Mouse (Mus musculus): ENCODE results near the gene 2610528J11Rik. TPM values are rescaled to one million over a fixed set of nuclear protein-coding genes. Genes with fewer than 3 reads are reported as not detected.

Gene 2610528J11Rik
- polyA plus RNA-seq, 1 experiment from 2014 or later, result not detected

GRCm38 (mm10) chr4:118576097-118576496 lies 49.3 kb downstream of the 2610528J11Rik start:
- H3K27ac ChIP-seq (ENCODE audit: low read depth, low read length), result no peak overlapping the region
- WGBS, result 9% methylated on average over 6 of the region's 6 CpGs
- H3K4me3 ChIP-seq (ENCODE audit: low read depth, low read length), result no peak overlapping the region
- no peak overlapping the region for H3K4me2 ChIP-seq (ENCODE audit: low read depth, low read length)
- no peaks in the 10 kb centered on the region for H3K36me3 ChIP-seq (ENCODE audit: control insufficient read depth, insufficient read depth, low read length)
- H3K9me3 ChIP-seq (ENCODE audit: control insufficient read depth, low read length), result no peaks in the 10 kb centered on the region
- H3K4me1 ChIP-seq (ENCODE audit: control insufficient read depth, insufficient read depth, low read length), result no peaks in the 10 kb centered on the region
- ATAC-seq (ENCODE audit: low read depth), result peak; percentile 81; the same call in 1 of the 2 replicates
- H3K9ac ChIP-seq (replicated peaks; ENCODE audit: low read depth, low read length), result no peak overlapping the region
- H3K27me3 ChIP-seq (ENCODE audit: control insufficient read depth, insufficient read depth, low read length), result no peaks in the 10 kb centered on the region

GRCm38 (mm10) chr4:118579313-118579712 lies 52.5 kb downstream of the 2610528J11Rik start:
- no peak for ATAC-seq (ENCODE audit: low read depth)
- Histone ChIP-seq H3K27me3 (ENCODE audit: control insufficient read depth, insufficient read depth, low read length) (no peaks in the 10 kb centered on the region), H3K4me3 (ENCODE audit: low read depth, low read length) (no peak overlapping the region), H3K4me1 (ENCODE audit: control insufficient read depth, insufficient read depth, low read length) (no peaks in the 10 kb centered on the region), H3K27ac (ENCODE audit: low read depth, low read length) (no peak overlapping the region), H3K36me3 (ENCODE audit: control insufficient read depth, insufficient read depth, low read length) (no peaks in the 10 kb centered on the region), H3K9ac (replicated peaks; ENCODE audit: low read depth, low read length) (no peak overlapping the region), H3K4me2 (ENCODE audit: low read depth, low read length) (no peak overlapping the region), H3K9me3 (ENCODE audit: control insufficient read depth, low read length) (no peaks in the 10 kb centered on the region)
- 57% methylated on average over 13 of the region's 13 CpGs for WGBS

Other genes starting within 250 kb of the 2610528J11Rik start
- 52.4 and 66.7 TPM in 2 replicates for gene Ptprf, start 235.6 kb upstream of the 2610528J11Rik start, polyA plus RNA-seq (2014; fragmentation: Nextera tagmentation; extraction: Ambion mirVana)
- gene Szt2, start 117.7 kb upstream of the 2610528J11Rik start, polyA plus RNA-seq (2014; fragmentation: Nextera tagmentation; extraction: Ambion mirVana), result 13.7 and 14.5 TPM in 2 replicates
- 100 and 103 TPM in 2 replicates for gene Med8, start 117.7 kb upstream of the 2610528J11Rik start, polyA plus RNA-seq (2014; fragmentation: Nextera tagmentation; extraction: Ambion mirVana)
- 20.2 and 39.0 TPM in 2 replicates for gene Elovl1, start 98.9 kb upstream of the 2610528J11Rik start, polyA plus RNA-seq (2014; fragmentation: Nextera tagmentation; extraction: Ambion mirVana)
- 13.3 and 24.0 TPM in 2 replicates for gene Cdc20, start 89.6 kb upstream of the 2610528J11Rik start, polyA plus RNA-seq (2014; fragmentation: Nextera tagmentation; extraction: Ambion mirVana)
- gene Mpl, start 69.5 kb upstream of the 2610528J11Rik start, polyA plus RNA-seq (2014; fragmentation: Nextera tagmentation; extraction: Ambion mirVana), result 0.12 TPM in 1 of 2 replicates, not detected in the other
- 6.1 and 13.2 TPM in 2 replicates for gene Tie1, start 36.9 kb upstream of the 2610528J11Rik start, polyA plus RNA-seq (2014; fragmentation: Nextera tagmentation; extraction: Ambion mirVana)
- 0.44 TPM in 1 of 2 replicates, not detected in the other for gene Tmem125, start 17.0 kb downstream of the 2610528J11Rik start, polyA plus RNA-seq (2014; fragmentation: Nextera tagmentation; extraction: Ambion mirVana)
- 1.5 TPM in 2 replicates for gene Cfap57, start 93.8 kb downstream of the 2610528J11Rik start, polyA plus RNA-seq (2014; fragmentation: Nextera tagmentation; extraction: Ambion mirVana)
- 100.0 and 117 TPM in 2 replicates for gene Ebna1bp2, start 93.8 kb downstream of the 2610528J11Rik start, polyA plus RNA-seq (2014; fragmentation: Nextera tagmentation; extraction: Ambion mirVana)
- not detected in 2 replicates for gene Olfr62, start 132.0 kb downstream of the 2610528J11Rik start, polyA plus RNA-seq (2014; fragmentation: Nextera tagmentation; extraction: Ambion mirVana)
- not detected in 2 replicates for gene Olfr1342, start 165.8 kb downstream of the 2610528J11Rik start, polyA plus RNA-seq (2014; fragmentation: Nextera tagmentation; extraction: Ambion mirVana)
- not detected in 2 replicates for gene Olfr1341, start 176.5 kb downstream of the 2610528J11Rik start, polyA plus RNA-seq (2014; fragmentation: Nextera tagmentation; extraction: Ambion mirVana)
- gene Olfr1340, start 193.1 kb downstream of the 2610528J11Rik start, polyA plus RNA-seq (2014; fragmentation: Nextera tagmentation; extraction: Ambion mirVana), result not detected in 2 replicates
- not detected in 2 replicates for gene Olfr1339, start 205.2 kb downstream of the 2610528J11Rik start, polyA plus RNA-seq (2014; fragmentation: Nextera tagmentation; extraction: Ambion mirVana)
- gene Olfr1338, start 231.7 kb downstream of the 2610528J11Rik start, polyA plus RNA-seq (2014; fragmentation: Nextera tagmentation; extraction: Ambion mirVana), result not detected in 2 replicates